In the genomic region with DNA sequence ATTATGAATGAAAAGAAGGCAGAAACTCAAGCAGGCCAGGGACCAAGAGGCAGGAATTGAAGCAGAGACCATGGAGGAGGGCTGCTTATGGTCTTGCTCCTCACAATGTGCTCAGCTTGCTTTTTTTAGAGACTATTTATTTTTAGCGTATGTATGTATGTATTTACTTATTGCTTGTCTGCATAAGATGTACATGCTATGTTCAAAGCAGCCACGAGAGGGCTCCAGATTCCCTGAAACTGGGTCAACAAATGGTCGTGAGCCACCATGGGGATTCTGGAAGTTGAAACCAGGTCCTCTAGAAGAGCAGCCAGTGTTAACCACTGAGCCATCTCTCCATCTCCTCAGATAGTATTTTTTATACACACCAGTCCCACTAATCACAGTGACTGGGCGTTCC, we compare ENCODE assay signal across 8 mouse cellular contexts.
DNase-seq lines count a peak whose midpoint lies in the region; ATAC-seq lines count a peak whose summit lies in the region.
"Not testable (repeated sequence)": the region's sequence is repeated elsewhere in the genome, so short reads cannot be mapped to it uniquely, and the experiment has no call there.

No protein-coding gene starts in this region.

- not testable (repeated sequence) for H3K9me3 ChIP-seq in midbrain, embryonic 11.5 days (ENCODE audit: control insufficient read depth, low read length)

- H3K9ac ChIP-seq in midbrain, embryonic 11.5 days (ENCODE audit: low read length), result not testable (repeated sequence)

- H3K36me3 ChIP-seq in midbrain, embryonic 11.5 days (ENCODE audit: control insufficient read depth, insufficient read depth, low read length), result not testable (repeated sequence)

- H3K27me3 ChIP-seq in midbrain, embryonic 11.5 days (ENCODE audit: control insufficient read depth, insufficient read depth, low read length), result not testable (repeated sequence)

- DNase-seq in adrenal gland, adult 18-20 months (ENCODE audit: low spot score in 2 of 2), result peak; percentile 79 to 80
- DNase-seq in cerebellum, postnatal 4 days (ENCODE audit: low spot score in 2 of 2), result peak; percentile 64 to 77
- peak; percentile 74 for DNase-seq in gastrocnemius, postnatal 10 days
- DNase-seq in kidney, adult 18-20 months, result peak; percentile 85
- DNase-seq in left cerebral cortex, adult 8-10 months (ENCODE audit: low spot score in 2 of 2), result peak; percentile 48 to 52
- peak; percentile 80 for DNase-seq in midbrain, embryonic 11.5 days (ENCODE audit: low spot score, missing footprints)
- DNase-seq in spleen, adult 12 weeks (ENCODE audit: low spot score), result peak; percentile 52
- peak; percentile 36 to 81 for DNase-seq in urinary bladder, postnatal 4 days (ENCODE audit: low spot score in 2 of 2)

- not testable (repeated sequence) for H3K4me1 ChIP-seq in midbrain, embryonic 11.5 days (ENCODE audit: control insufficient read depth, insufficient read depth, low read length)

- not testable (repeated sequence) for H3K4me3 ChIP-seq in midbrain, embryonic 11.5 days (ENCODE audit: low read depth, low read length)

- not testable (repeated sequence) for H3K4me2 ChIP-seq in midbrain, embryonic 11.5 days

- 44% methylated on average over 4 of the region's 4 CpGs for WGBS in midbrain, embryonic 11.5 days

- not testable (repeated sequence) for ATAC-seq in midbrain, embryonic 11.5 days (ENCODE audit: low FRiP score)

- not testable (repeated sequence) for H3K27ac ChIP-seq in midbrain, embryonic 11.5 days (ENCODE audit: low read depth, low read length)
